Mouse (Mus musculus) frontal cortex, postnatal 14 days (tissue): ENCODE measurements at regions not wholly inside any gene's neighbourhood (a gene's known extent, or its start where the extent isn't known, plus 50 kb on each side); places are given as distances from the start of the nearest gene placed in this dataset.
A peak's percentile ranks its signal among the peaks of the same experiment; 100 is the strongest.

Experiments used
- DNase-seq, 2 experiments: peaks; one replicate each; pipeline ENCODE4 v3.0.0; 2022; ENCODE audit warnings: low spot score in 2 of 2

GRCm38 (mm10) chr10:31076948-31077347 is 234.3 kb upstream of the Hey2 start:
- no peak for DNase-seq

DNA sequence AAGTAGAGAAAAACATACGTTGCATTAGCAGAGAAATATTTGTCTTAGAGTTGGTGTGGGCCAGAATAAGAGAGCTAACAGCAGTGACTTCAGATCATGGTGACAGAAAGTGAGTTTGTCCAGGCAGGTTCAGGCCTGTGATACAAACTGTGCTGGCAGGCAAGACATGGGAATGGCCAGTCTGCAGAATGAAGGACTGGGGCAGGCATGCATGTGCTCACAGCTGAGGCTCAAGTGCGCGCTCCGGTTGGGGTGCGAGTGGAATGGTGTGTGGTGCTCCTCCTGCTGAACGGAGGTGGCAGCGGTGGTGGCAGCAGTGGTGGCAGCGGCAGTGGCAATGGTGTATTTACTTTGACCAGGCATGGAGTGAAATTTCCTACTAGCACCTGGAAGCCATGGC is 233.8 kb upstream of the Hey2 start:
- no peak for DNase-seq

DNA sequence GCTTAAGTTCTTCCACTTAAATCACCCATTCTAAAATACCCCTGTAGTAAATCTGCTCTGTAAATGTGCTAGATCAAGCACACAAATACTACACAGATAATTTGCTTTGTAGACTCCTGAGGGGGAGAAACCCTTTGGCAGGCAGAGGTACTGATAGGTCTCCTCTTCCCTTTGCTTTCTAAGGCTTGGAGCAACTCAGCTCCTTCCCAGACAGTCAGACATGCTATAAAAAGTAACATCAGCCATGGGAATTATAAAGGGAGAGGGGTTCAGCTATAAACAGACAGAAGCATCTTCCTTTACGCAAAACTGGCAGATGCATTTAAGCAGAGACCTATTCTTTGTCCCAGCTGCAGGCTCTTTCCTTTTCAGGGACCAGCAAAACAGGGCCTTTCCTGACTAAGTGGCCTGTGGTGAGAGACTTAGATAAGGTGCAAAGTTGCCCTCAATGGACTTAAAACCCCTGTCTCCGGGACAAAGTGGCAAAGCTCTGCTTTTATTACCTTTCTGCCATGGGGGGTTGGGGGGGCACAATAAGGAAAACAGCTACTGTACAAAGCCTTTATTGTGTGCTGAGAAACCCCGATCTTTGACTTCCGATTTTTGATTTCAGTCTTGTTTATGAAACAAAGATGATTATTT is 231.5 kb upstream of the Hey2 start:
- no peak for DNase-seq

DNA sequence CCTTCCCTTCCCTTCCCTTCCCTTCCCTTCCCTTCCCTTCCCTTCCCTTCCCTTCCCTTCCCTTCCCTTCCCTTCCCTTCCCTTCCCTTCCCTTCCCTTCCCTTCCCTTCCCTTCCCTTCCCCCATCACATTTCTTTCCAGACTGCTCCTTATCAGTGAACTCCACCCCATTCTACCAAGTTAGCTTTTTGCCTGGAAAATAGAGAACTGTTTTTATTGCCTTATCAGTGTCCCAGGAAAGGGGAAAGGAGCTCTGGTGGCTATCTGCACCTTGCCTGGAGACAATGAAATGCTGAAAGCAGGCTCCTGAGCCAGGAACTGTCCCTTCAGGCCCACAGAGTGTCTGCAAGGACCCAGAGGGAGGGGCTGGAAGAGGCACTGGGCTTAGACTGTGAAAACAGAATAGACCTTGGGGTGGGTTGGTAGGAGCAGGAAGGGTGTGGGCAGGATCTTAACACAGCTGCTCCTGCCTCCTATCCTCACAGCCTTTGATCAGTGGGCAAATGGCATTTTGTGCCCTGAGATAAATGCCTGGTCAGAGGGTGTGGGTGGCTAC is 226.1 kb upstream of the Hey2 start:
- no peak for DNase-seq

GRCm38 (mm10) chr10:31062732-31063131 is 220.1 kb upstream of the Hey2 start:
- DNase-seq: no peak

GRCm38 (mm10) chr10:31053260-31053659 is 210.7 kb upstream of the Hey2 start:
- DNase-seq: no peak

DNA sequence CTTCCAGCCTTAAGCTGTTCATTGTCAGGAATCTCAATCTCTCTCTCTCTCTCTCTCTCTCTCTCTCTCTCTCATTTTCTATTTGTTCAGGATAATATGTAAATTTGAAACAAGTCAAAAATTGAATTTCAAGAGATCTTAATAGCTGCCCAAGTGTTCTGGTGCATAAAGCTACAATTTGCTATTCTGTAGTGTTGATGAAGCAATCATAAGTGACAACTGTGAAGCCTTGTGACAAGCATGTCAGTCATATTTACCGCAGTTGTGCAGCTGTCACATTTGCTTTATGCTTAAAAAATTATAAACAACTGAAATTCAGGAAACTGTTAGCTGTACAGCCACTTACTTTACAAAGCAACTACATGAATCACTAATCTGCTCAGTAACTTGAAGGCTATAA is 208.6 kb upstream of the Hey2 start:
- no peak for DNase-seq

GRCm38 (mm10) chr10:31049352-31049751 is 206.8 kb upstream of the Hey2 start:
- DNase-seq: no peak

DNA sequence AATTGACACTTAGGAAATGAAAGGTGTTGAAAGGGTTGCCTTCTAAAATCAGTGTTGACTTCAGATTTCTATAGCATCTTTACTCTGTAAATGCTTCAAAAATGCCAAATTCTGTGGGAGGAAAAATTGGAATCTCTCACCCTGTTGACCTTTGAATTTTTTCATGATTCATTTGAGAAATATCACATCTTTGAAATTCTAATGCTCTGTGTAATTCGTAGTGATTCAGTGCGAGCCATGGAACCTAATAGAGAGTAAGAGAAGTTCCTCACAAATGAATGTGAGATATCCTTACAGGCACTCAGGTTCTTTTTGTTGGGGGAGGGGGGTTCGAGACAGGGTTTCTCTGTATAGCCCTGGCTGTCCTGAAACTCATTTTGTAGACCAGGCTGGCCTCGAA is 193.0 kb upstream of the Hey2 start:
- no peak for DNase-seq

GRCm38 (mm10) chr10:31034782-31035181 is 192.2 kb upstream of the Hey2 start:
- no peak for DNase-seq

DNA sequence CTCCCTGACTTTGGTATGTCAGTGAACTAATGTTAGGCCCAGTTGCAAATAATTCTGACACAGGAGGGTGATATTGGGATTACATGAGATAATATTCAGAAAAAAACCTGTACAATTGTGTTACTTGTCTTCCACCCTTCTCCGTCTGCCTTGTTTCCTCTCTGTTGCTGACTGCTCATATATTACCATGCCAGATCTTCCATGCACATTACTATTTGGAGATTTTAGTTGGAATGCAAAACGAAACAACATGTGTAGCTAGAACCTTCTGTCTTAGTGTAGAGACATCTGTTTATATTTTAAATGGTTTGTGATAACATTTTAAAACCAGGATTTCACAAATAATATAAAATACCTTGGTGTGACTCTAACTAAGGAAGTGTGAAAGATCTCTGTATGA is 188.1 kb upstream of the Hey2 start:
- DNase-seq: no peak

DNA sequence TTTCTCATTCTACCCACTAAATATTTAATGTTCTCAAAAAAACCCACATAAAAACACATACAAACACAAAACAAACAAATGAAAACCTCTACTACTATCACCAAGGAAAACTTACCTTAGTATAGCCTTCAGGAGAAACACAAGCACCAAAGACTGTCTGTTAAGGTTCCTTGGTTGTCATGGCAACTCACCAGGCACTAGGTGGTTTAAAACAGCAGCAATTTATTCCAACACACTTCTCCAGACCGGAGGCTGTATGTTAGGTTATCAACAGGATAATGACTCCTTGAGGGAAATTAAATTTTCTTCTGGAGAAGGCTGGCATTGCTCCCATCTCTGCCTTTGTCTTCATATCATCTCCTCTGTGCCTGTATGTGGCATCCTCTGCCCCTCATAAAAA is 183.8 kb upstream of the Hey2 start:
- DNase-seq: no peak

DNA sequence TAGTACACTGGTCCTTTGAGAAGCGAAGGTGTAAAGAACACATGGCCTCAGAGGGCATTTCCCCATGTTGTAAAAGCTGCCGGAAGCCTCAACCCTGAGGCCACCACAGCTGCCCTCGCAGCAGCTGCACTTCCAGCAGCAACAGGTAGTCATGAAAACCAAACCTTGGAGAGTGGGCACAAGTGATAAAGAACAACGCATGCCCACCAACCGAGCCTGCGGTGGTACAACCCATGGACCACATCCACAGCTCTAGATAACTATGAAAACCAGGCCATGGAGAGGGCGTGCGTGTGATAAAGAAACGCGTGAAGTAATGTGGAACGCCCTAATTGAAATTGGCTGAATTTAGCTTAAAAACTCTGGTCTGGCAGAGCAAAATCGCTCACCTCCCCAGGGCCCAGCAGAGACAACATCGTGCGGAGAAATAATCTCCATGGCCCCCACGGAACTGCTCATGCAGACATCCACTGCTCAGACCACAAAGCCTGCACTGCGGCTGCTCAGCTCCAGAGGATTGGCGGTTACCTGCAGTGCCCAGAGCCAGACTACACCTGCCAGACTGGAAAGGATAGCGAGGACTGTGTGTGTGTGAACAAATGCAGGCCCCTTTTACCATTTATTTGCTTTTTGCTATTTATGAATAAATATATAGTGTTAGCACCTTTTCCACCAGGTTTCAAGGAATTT is 170.2 kb upstream of the Hey2 start:
- no peak for DNase-seq

DNA sequence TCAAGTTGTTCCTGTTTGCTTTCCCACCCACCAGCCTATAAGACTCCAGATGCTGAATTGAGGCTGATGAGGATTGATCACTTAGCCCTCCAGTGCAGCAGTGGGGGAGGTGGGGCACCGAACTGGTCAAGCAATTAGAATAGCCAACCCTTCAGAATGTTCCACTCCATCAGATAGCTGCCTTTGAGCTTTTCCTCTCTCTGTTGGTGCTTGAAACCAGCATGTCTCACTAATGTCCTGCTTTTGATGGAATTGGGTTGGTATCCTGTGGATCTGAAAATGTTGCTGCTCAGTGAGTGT is 167.3 kb upstream of the Hey2 start:
- DNase-seq: no peak

- no peak for DNase-seq
Observed at GRCm38 (mm10) chr10:31009128-31009954, 166.7 kb upstream of the Hey2 start.

GRCm38 (mm10) chr10:30998163-30998944 is 155.8 kb upstream of the Hey2 start:
- DNase-seq: no peak

GRCm38 (mm10) chr10:30992167-30992566 is 149.6 kb upstream of the Hey2 start:
- no peak for DNase-seq

DNA sequence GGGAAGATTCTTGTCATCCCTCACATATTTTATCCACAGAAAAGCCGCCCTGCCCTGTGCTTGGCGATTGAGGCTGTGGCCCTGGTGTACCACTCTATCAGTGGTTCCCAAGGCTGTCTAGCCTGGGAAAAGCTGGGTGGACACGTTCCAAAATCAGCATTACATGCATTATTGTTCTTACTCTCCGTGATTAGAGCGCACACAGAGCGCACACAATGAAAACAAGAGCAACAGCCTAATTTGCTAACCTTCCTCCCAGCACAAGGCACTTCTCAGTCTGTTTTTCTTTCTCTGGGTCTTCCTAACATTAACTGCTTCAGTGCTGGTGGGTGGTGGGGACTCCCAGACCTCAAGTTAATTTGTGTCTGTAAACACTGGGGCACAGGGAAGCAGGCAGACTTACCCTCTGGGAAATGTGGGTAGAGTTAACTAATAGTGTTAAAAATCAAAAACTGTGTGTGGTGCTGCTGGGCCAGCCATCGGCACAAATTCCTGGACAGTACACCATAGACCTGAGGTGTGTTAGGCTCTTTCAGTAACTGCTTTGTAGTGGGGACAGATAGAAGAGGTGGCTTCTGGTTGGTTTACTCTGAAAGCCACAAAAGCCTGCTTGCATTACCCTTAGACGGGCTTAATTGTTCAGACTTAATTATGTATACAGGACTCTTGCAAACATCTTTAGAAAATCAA is 137.8 kb upstream of the Hey2 start:
- peak in 1 of 2 experiments; percentile 7 for DNase-seq

GRCm38 (mm10) chr10:30979766-30980165 is 137.2 kb upstream of the Hey2 start:
- DNase-seq: no peak

DNA sequence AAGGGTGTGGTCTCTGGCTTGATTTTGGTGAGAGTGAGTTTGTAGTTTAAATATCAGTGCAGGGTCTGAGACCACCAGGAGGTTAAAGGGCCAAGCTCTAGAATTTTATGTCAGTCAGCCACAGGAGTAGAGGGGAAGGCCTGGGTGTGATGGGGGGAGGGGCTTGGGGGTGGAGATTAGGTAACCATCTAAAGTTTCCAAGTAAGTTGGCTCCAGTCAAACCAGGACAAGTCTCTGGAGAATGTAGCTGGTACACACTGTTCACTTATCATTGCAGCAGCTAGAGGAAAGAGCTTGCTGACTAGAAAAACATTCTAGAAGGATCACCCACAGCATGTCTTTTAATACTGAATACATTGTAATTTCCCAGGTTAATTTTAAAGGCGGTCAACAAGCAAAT is 123.6 kb upstream of the Hey2 start:
- DNase-seq: no peak

DNA sequence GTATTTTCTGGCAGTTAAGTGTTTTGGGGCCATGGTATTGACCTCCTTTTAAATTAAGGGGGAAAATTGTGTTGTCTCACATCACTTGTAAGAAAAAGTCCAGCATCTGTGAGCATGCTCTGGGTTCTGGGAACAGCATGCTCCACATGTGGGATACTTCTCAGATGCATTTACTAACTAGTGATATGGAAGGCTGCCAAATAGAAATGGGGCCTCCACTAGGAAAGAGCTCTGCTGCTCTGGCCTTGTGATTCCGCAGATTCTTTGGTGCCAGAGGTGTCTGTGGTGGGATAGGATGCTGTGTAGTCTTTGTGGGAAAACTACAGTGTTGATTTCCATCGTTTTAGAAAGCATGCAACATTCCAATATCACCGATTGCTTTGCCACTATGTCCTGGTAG is 111.2 kb upstream of the Hey2 start:
- DNase-seq: no peak
